Mouse (Mus musculus): Measurements from ENCODE around the gene Senp1.
A peak's percentile ranks its signal among the peaks of the same experiment; 100 is the strongest.

Gene Senp1

GRCm38 (mm10) chr15:98108297-98109152 is 15.0 kb upstream of the Senp1 start:
- ATAC-seq (ENCODE audit: insufficient number of reproducible peaks, low FRiP score, low TSS enrichment), result peak; percentile 98

DNA sequence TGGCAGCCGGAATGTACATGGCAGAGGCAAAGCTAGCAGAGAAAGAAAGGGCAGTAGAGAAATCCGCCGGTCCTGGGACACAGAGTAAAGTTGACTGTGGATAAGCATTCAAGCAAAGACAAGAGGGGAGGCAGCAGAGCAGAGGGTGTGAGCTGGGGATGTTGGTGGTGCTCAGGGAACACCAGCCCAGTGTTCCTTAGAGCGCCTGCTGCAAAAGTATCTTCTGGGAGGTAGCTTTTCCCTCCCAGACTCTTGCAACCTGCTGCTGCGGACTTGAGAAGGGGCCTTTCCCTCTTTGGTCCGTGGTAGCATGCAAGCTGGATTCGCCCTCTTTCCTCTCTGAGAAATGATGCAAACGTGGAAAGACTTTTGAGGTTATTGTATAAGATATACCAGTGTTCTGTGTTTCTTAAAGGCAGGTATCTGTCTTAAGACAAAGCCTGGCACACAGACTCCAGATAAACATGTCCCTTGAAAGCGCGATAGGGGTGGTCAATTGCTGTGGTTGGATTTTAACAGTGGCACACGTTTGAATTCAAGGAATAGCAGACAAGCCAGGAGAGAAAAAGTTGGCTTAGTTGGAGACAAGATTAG is 14.3 kb upstream of the Senp1 start:
- peak; percentile 7; the same call in 1 of the 2 replicates for ATAC-seq (ENCODE audit: insufficient number of reproducible peaks, low FRiP score, low TSS enrichment)

DNA sequence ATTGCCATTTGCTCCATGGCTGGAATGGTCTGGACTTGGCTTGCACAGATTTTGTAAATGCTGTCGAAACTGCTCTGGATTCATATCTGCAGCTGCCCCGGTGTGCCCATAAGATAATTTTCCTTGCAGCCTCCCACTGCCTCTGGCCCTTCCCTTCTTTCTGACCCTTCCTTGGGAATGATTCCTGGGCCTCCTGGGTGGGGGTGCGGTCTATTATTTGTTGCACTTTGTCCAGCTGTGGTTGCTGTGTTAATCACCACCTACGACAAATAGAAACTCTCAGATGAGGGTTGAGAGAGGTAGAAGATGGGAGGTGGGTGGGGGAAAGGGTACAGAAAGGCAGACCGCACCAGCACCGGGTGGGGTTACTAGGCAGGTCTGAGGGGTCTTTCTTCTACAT is 13.7 kb upstream of the Senp1 start:
- ATAC-seq (ENCODE audit: insufficient number of reproducible peaks, low FRiP score, low TSS enrichment), result no peak

DNA sequence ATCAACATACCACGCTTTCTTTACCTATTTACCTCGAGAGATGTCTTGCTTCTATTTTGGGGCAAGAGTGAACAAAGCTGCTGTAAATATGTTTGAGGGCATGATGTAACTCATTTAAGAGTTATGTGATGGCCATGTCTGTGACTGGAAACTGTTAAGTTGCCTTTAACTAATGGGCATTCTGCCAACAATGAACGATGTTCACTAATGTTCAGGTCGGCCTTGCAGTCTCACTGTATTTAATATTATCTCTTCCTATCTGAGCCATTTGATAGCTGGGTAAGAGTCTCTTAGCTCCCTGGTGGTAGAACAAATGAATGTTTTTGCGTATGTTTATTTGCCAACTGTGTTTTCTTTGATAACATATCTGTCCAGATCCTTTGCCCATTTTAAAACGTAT is 13.0 kb upstream of the Senp1 start:
- no peak for ATAC-seq (ENCODE audit: insufficient number of reproducible peaks, low FRiP score, low TSS enrichment)

- no peak for ATAC-seq (ENCODE audit: insufficient number of reproducible peaks, low FRiP score, low TSS enrichment)
Observed at GRCm38 (mm10) chr15:98102401-98102800, 8.9 kb upstream of the Senp1 start.

- ATAC-seq (ENCODE audit: insufficient number of reproducible peaks, low FRiP score, low TSS enrichment), result no peak
Observed at GRCm38 (mm10) chr15:98098519-98098918, 5.0 kb upstream of the Senp1 start.

DNA sequence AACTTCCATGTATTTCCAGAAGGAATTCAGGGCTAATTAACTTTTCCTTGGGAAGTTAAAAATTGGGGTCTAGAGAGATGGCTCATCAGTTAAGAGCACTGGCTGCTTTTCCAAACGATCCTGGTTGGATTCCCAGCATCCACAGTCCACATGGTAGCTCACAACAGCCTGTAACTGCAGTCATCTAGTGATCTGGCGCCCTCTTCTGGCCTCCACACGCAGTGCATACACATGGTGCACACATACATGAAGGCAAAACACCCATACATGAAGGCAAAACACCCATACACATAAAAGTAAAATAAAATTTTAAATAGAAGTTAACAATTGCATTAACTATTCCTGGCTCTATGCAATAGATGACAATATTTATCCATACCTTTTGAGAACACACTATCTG is 3.4 kb upstream of the Senp1 start:
- ATAC-seq (ENCODE audit: insufficient number of reproducible peaks, low FRiP score, low TSS enrichment), result no peak

- no peak for ATAC-seq (ENCODE audit: insufficient number of reproducible peaks, low FRiP score, low TSS enrichment)
Observed at GRCm38 (mm10) chr15:98094905-98095304, 1.4 kb upstream of the Senp1 start.

- no peak for ATAC-seq (ENCODE audit: insufficient number of reproducible peaks, low FRiP score, low TSS enrichment)
Observed at GRCm38 (mm10) chr15:98092372-98093120, 998 bp downstream of the Senp1 start, which contains the start of gene Pfkm. Pfkm (plus strand) TSS chr15:98092589.

DNA sequence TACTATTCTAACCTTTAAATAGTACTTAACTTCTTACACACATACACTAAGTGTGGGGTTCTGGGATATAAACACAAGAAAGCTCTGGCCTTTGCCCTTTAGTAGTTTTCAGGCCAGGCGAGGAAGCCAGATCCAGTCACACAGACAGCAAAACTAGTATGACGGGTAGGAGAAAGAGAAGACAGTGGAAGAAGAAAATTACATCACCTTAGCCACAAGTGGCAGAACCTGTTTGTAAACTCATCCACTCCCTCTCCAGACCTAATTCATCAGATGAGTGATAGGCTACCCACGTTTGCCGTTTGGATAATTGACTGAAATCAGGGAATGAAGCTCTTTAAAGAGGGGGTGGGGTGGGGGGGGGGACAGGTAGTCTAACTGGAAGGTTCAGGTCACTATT is 1.7 kb downstream of the Senp1 start:
- no peak for ATAC-seq (ENCODE audit: insufficient number of reproducible peaks, low FRiP score, low TSS enrichment)

- no peak for ATAC-seq (ENCODE audit: insufficient number of reproducible peaks, low FRiP score, low TSS enrichment)
Observed at GRCm38 (mm10) chr15:98089421-98090183, 3.9 kb downstream of the Senp1 start.

DNA sequence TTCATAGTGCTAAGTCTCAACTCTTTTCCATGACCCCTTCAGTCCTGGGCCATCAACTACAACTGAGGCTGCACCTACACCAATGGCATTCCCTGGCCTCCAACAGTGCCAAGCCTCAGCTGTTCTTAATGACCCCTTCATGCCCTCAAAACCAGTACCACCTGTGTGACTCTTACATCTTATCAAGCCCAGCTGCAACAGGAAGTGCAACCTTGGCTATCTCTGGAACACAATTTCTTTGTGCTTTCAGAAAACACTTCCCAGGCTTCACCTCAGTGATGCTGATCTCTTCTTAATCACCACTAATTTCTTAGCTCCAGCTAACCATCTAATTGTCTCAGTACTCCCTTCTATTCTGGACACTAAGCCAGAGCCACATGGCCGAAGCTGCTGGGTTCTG is 4.7 kb downstream of the Senp1 start:
- no peak for ATAC-seq (ENCODE audit: insufficient number of reproducible peaks, low FRiP score, low TSS enrichment)

DNA sequence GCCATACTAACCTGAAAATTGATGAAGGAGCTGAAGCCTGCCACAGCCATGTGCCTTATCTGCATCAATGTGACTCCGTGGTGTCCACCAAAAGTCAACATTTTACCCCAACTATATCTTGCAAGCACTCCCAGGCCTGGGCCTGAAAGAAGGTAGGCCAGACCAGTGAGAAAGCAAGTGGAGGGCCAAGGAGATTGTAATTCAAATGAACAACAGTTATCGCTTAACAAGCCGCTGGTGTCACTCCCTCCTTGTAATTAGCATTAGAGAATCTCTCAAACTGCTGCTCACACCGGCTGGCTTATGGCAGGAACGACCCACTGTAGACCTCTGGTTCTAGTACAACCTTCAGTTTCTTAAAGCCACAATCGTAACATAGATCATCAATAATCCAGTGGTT is 16.6 kb downstream of the Senp1 start:
- no peak for ATAC-seq (ENCODE audit: insufficient number of reproducible peaks, low FRiP score, low TSS enrichment)

DNA sequence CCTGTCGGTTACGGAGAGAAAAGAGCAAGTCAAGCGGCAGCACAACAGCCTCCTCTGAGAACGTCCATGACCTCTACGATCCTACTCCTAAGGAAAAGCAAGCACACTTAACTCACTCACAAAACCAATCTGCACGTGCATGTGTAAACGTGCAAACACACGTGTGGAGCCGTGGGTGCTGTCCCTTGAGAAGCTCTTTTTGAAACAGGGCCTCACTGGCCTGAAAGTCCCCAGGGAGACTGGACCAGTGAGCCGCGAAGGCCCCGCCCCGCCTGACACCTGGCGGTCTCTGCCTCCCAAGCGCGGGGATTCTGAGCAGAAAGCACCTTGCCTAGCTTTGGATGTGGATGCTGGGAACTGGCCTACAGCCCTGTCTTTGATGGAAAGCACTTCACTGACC is 18.5 kb downstream of the Senp1 start:
- no peak for ATAC-seq (ENCODE audit: insufficient number of reproducible peaks, low FRiP score, low TSS enrichment)

DNA sequence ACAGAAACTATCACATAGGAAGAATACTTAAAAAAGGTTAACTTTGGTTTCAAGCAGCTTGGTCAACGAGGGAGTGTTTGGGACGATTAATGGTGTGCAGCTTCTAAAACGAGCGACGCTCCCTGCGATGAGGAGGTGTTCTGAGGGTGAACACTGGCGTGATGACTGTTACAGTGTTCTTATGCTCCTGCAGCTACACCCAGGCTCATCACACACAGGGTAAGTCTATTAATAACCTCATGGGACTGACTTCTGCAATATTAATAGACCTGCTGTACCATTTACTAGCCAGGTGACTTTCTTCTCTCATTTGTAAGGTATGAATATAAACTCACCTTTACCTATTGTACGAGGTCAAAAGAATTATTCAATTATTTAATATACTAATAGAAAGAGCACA is 19.0 kb downstream of the Senp1 start:
- no peak for ATAC-seq (ENCODE audit: insufficient number of reproducible peaks, low FRiP score, low TSS enrichment)

DNA sequence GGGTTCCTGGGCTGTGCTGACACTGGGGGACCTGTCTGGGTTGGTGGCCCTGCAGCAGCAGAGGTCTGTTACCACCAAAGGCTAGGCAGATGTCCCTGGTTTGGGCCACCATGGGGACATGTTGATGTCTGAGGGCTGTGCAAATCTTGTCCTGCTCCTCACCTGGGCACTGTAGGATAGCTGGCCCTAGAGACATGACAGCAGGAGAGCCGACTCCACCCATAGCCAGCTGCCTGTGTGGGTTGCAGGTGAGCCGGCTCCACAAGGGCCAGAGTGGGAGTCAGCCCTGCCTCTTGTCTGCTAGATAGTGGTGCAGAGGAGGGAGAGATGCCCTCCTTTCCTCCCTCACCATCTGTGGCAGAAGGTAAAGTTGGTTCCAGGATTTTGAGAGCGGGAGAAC is 23.2 kb downstream of the Senp1 start:
- no peak for ATAC-seq (ENCODE audit: insufficient number of reproducible peaks, low FRiP score, low TSS enrichment)

DNA sequence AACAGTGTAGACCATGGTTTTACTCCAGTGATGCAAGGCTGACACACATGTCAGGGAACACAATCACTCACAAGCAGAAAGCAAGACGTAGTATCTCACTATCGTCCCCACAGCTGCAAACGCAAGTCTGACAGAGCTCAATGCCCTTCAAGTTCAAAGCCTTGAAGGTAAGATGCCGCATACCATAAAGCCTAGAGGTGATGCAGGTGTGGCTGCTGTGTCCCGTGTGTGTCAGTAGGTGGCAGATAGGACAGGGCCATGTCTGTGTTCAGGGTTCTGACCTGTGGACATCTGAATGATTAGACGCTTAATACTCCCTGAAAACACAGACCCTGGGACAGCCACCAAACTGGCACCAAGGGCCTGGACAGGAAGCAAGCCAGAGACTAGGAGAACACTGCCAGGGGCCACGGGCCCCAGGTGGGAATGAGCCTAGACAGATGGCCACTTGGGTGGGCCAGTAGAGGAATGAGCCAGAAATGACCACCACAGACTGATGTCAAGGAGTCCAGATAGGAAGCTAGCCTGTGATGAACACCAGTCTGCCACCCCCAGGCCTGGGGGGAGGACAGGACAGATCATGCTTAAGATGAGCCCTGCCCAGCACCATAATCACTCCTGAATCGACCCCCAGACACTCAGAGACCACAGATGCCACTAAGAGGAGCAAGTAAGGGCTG is 23.8 kb downstream of the Senp1 start:
- ATAC-seq (ENCODE audit: insufficient number of reproducible peaks, low FRiP score, low TSS enrichment), result 0 out of 2 replicates have a peak, but pooled peaks have one; percentile 26

DNA sequence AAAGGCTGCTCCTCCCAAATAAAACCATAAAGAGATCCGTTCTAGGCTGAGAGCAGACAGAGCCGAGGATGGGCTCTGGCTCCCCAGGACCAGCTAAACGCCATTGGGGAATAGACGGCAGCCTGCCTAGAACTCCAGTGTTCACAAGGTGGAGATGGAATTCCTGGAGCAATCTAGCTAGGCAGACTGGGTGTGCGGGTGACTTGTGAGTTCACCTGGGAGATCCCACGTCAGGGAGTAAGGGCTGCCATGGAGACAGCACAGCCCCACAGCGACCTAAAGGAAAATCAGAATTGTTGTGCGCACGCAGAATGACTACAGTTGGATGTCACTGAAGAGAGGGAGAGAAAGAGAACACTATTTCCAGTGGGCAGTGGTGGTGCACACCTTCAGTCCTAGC is 25.0 kb downstream of the Senp1 start:
- no peak for ATAC-seq (ENCODE audit: insufficient number of reproducible peaks, low FRiP score, low TSS enrichment)

GRCm38 (mm10) chr15:98067492-98067891 is 26.1 kb downstream of the Senp1 start:
- ATAC-seq (ENCODE audit: insufficient number of reproducible peaks, low FRiP score, low TSS enrichment), result no peak

DNA sequence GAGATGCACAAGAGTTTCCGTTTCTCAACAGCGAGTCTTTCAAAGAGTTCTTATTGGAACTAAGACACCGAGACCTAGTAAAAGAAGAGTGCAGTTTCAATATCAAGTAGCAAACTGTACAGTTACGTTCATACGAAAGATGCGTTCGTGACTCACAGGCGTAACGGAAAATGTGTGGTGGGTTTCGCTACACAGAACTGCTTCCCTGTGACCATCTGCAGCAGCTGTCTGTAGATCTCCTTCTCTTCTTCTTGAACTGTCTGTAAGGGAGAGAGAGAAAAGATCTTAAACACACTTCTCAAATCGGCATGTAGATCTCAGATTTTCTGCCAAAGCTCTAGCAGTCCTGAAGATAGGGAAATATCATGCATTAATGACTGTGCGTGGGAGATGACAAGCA is 26.9 kb downstream of the Senp1 start:
- no peak for ATAC-seq (ENCODE audit: insufficient number of reproducible peaks, low FRiP score, low TSS enrichment)
